Mouse (Mus musculus) liver, postnatal 0 days (tissue): ENCODE measurements around the gene Hnrnpab.

Source experiments
- CTCF ChIP-seq: sonication (generic); IDR thresholded peaks from 2 replicates; pipeline ENCODE4 v1.5.1; 2016; ENCODE audit warnings: antibody characterized with exemption, low read depth
- EP300 ChIP-seq: IDR thresholded peaks from 2 replicates; pipeline ENCODE4 v1.6.1; 2016; ENCODE audit warnings: antibody characterized with exemption, low read depth, mild to moderate bottlenecking

DNA sequence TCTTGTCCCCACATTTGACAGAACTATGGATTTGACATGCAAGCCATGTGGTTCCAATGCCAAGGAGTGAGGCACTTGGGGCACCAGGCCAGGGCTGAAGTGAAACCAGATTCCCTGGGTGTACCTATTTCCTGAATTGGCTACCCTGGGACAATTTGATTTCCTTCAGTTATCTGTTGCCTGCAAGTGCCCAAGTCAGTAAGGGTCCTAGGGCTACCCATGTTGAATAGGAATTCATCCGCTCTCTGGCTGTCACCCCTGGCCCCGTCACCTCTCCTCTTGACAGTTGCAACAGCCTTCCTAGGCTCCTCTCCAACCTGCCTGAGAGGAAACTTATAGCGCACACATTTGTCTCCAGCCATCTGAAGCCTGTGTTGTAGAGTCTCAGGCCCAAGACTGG, 48.2 kb upstream of the Hnrnpab start:
- TF ChIP-seq CTCF (no peak), EP300 (no peak)
